ENCODE assay signal across 19 mouse cellular contexts in genomic region chr1:31678586-31678985, GRCm38 (mm10).
"Had no signal": no experiment of that assay in that cellular context is flagged by ENCODE, and none has a peak within 500 bp of the region (broad histone marks: within the 10 kb centered on the region; RNA-seq: fewer than 3 reads in every experiment).

No protein-coding gene starts in this region.

- H3K9ac ChIP-seq: lung, embryonic 14.5 days; midbrain, embryonic 12.5 days; neural tube, embryonic 13.5 days; neural tube, embryonic 15.5 days had no signal

- H3K4me1 ChIP-seq: midbrain, embryonic 10.5 days; midbrain, embryonic 12.5 days; neural tube, embryonic 13.5 days; neural tube, embryonic 15.5 days had no signal

- H3K27me3 ChIP-seq: midbrain, embryonic 12.5 days; neural tube, embryonic 13.5 days; neural tube, embryonic 15.5 days had no signal

- DNase-seq: lung, adult 18-20 months; lung, embryonic 14.5 days; lung, postnatal 10 days; lung, postnatal 4 days; midbrain, embryonic 14.5 days; retina, postnatal 1 day; right cerebral cortex, adult 18-20 months; right cerebral cortex, postnatal 25 days; right cerebral cortex, postnatal 4 days; spleen, adult 18-20 months; thymus, adult 2 months; thymus, postnatal 25 days; thymus, postnatal 4 days had no signal

- H3K27ac ChIP-seq: midbrain, embryonic 10.5 days; midbrain, embryonic 12.5 days; neural tube, embryonic 13.5 days; neural tube, embryonic 15.5 days had no signal

- H3K4me3 ChIP-seq: midbrain, embryonic 10.5 days; midbrain, embryonic 12.5 days; myocyte; neural tube, embryonic 13.5 days; neural tube, embryonic 15.5 days had no signal

- H3K36me3 ChIP-seq: midbrain, embryonic 10.5 days; midbrain, embryonic 12.5 days; neural tube, embryonic 13.5 days; neural tube, embryonic 15.5 days had no signal

- ATAC-seq: midbrain, embryonic 16.5 days had no signal

- H3K9me3 ChIP-seq: midbrain, embryonic 10.5 days; midbrain, embryonic 12.5 days; neural tube, embryonic 13.5 days; neural tube, embryonic 15.5 days had no signal
